ENCODE assay signal across 10 mouse cellular contexts in genomic region chr13:28426085-28426484, GRCm38 (mm10).
DNase-seq lines count a peak whose midpoint lies in the region; ATAC-seq and TF ChIP-seq lines count a peak whose summit lies in the region.
"Had no signal": no experiment of that assay in that cellular context is flagged by ENCODE, and none has a peak within 500 bp of the region (broad histone marks: within the 10 kb centered on the region; RNA-seq: fewer than 3 reads in every experiment).

No protein-coding gene starts in this region.

- 77% methylated on average over 4 of the region's 4 CpGs for WGBS in lung, postnatal 0 days

- no peak for TF ChIP-seq EP300 in lung, postnatal 0 days (IDR thresholded peaks at IDR 0.05)

- H3K9ac ChIP-seq in lung, postnatal 0 days (replicated peaks; ENCODE audit: low read depth) = no peak overlapping the region

- no peak for ATAC-seq in lung, postnatal 0 days
- peak; percentile 50; the same call in 1 of the 2 replicates for ATAC-seq in common myeloid progenitor, adult 5-6 weeks (replicated peaks; ENCODE audit: low read depth, poor library complexity, severe bottlenecking)

- H3K36me3 ChIP-seq in lung, postnatal 0 days (ENCODE audit: insufficient read depth, low read length) = no peaks in the 10 kb centered on the region
- H3K36me3 ChIP-seq: limb, embryonic 10.5 days had no signal

- DNase-seq in heart, adult 11 months = peak; percentile 7
- DNase-seq in heart, adult 9 months (ENCODE audit: low spot score in 2 of 2) = no peak
- no peak for DNase-seq in lung, postnatal 0 days (ENCODE audit: low spot score)
- DNase-seq in lung, postnatal 10 days = no peak
- DNase-seq in thymus, postnatal 25 days = peak; percentile 69
- DNase-seq in neural tube, embryonic 10.5 days (ENCODE audit: extremely low spot score, low spot score) = no peak
- no peak for DNase-seq in heart, adult 8-10 months (ENCODE audit: low spot score)
- DNase-seq: spleen, adult 18-20 months had no signal

- peaks cover 7% of the 10 kb centered on the region; the same call in 1 of the 2 replicates for H3K4me1 ChIP-seq in lung, postnatal 0 days (ENCODE audit: insufficient read depth, low read depth, low read length)

- peak; percentile 38 for TF ChIP-seq CTCF in lung, postnatal 0 days (IDR thresholded peaks at IDR 0.05)

- H3K27ac ChIP-seq in lung, postnatal 0 days (ENCODE audit: low read length) = no peak overlapping the region
- H3K27ac ChIP-seq: limb, embryonic 10.5 days had no signal

- no peaks in the 10 kb centered on the region for H3K27me3 ChIP-seq in lung, postnatal 0 days (replicated peaks; ENCODE audit: insufficient read depth, low read length)

- H3K4me2 ChIP-seq in lung, postnatal 0 days (replicated peaks; ENCODE audit: low read depth, low read length) = no peak overlapping the region

- H3K4me3 ChIP-seq in lung, postnatal 0 days (ENCODE audit: low read depth, low read length) = no peak overlapping the region
- H3K4me3 ChIP-seq: limb, embryonic 10.5 days had no signal

- H3K9me3 ChIP-seq in lung, postnatal 0 days (ENCODE audit: low read length) = no peaks in the 10 kb centered on the region
- H3K9me3 ChIP-seq: limb, embryonic 10.5 days had no signal

Comparison
In these comparisons a context has a peak if more than half of its experiments do, and no peak if none do; other contexts are left out.
1. DNase-seq: peak in heart, adult 11 months (single experiment) and thymus, postnatal 25 days (single experiment); none in heart, adult 9 months (0 of 2), lung, postnatal 0 days (single experiment), lung, postnatal 10 days (single experiment), neural tube, embryonic 10.5 days (single experiment) and heart, adult 8-10 months (single experiment).